In the genomic region with DNA sequence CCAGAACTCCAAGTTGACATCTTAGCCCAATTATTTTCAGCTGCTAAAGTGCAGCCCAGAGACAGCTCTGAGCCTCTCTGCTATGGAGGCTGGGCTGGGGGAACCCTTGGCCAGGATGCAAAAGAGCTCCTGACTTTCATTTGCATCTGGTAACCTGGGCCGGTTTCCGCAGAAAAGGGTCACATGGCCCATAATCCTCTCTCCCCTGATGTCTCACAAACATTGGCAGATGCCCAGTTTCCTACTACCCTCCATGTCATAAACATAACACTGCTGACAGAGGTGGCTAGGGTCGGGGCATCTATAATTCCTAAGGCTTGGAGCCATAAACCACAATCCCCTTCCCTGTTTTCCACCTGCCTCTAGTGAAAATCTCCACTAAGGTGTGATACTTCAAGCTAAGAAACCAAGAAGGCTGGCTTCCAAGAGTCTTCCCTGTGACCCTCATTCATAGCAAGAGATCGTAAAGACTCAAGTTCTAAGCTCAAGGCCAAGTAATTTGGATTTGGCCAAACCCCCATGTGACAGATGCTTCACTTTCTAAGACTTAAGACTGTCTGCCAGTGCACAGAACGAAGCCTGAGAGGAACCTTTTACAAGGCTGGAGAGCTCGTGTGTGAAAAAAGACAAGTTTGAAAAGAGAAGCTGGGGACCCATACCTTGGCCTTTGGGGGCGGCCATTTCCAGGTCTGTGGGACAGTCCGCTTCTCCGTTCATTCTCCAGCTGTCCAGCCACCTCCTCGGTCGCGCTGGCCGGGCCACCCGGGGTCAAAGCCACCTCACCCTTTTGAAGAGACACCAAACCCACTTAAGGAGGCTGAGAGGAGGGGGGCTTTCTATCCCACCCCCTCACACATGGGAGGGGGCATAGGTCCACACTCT, we compare ENCODE assay signal across 8 mouse cellular contexts. TPM values are rescaled to one million over a fixed set of nuclear protein-coding genes. Genes with fewer than 3 reads are reported as not detected.
DNase-seq lines count a peak whose midpoint lies in the region; ATAC-seq lines count a peak whose summit lies in the region.

No protein-coding gene starts in this region.

- H3K27ac ChIP-seq in lung, embryonic 16.5 days (ENCODE audit: low read length): peak overlapping the region; percentile 87
- H3K27ac ChIP-seq in forebrain, embryonic 10.5 days: peak overlapping the region; percentile 100
- H3K27ac ChIP-seq in limb, embryonic 15.5 days: peak overlapping the region; percentile 99
- peak overlapping the region; percentile 99 for H3K27ac ChIP-seq in stomach, embryonic 14.5 days (ENCODE audit: low read length)

- peak overlapping the region; percentile 95 for H3K4me3 ChIP-seq in lung, embryonic 16.5 days (ENCODE audit: low read length)
- peak overlapping the region; percentile 100 for H3K4me3 ChIP-seq in forebrain, embryonic 10.5 days
- H3K4me3 ChIP-seq in limb, embryonic 15.5 days: peak overlapping the region; percentile 99
- peak overlapping the region; percentile 97 for H3K4me3 ChIP-seq in stomach, embryonic 14.5 days (ENCODE audit: low read depth, low read length)

- H3K4me2 ChIP-seq in lung, embryonic 16.5 days (ENCODE audit: low read depth, low read length): peak overlapping the region; percentile 96
- H3K4me2 ChIP-seq in limb, embryonic 15.5 days: peak overlapping the region; percentile 73
- peak overlapping the region; percentile 94 for H3K4me2 ChIP-seq in stomach, embryonic 14.5 days (replicated peaks; ENCODE audit: low read depth, low read length)

- ATAC-seq in lung, embryonic 16.5 days (ENCODE audit: low read depth): peak; percentile 0; the same call in 1 of the 2 replicates
- no peak for ATAC-seq in limb, embryonic 15.5 days (ENCODE audit: insufficient number of reproducible peaks, low FRiP score, low TSS enrichment, low read depth)
- ATAC-seq in stomach, embryonic 14.5 days (ENCODE audit: insufficient number of reproducible peaks, insufficient read depth, low FRiP score, low read depth): no peak

- no peaks in the 10 kb centered on the region for H3K9me3 ChIP-seq in lung, embryonic 16.5 days (ENCODE audit: control insufficient read depth, low read length)
- H3K9me3 ChIP-seq in forebrain, embryonic 10.5 days: no peaks in the 10 kb centered on the region
- no peaks in the 10 kb centered on the region for H3K9me3 ChIP-seq in limb, embryonic 15.5 days
- no peaks in the 10 kb centered on the region for H3K9me3 ChIP-seq in stomach, embryonic 14.5 days (ENCODE audit: control insufficient read depth, low read depth, low read length)

- no peaks in the 10 kb centered on the region for H3K27me3 ChIP-seq in lung, embryonic 16.5 days (ENCODE audit: control insufficient read depth, insufficient read depth, low read depth, low read length)
- H3K27me3 ChIP-seq in forebrain, embryonic 10.5 days (ENCODE audit: poor library complexity, severe bottlenecking): no peaks in the 10 kb centered on the region
- no peaks in the 10 kb centered on the region for H3K27me3 ChIP-seq in limb, embryonic 15.5 days
- no peaks in the 10 kb centered on the region for H3K27me3 ChIP-seq in stomach, embryonic 14.5 days (ENCODE audit: control insufficient read depth, insufficient read depth, low read length)

- peak overlapping the region; percentile 100 for H3K9ac ChIP-seq in lung, embryonic 16.5 days (ENCODE audit: low read length)
- peak overlapping the region; percentile 29 for H3K9ac ChIP-seq in limb, embryonic 15.5 days
- H3K9ac ChIP-seq in stomach, embryonic 14.5 days (replicated peaks; ENCODE audit: low read depth, low read length): peak overlapping the region; percentile 99

- H3K4me1 ChIP-seq in lung, embryonic 16.5 days (replicated peaks; ENCODE audit: control insufficient read depth, insufficient read depth, low read length): peaks cover 17% of the 10 kb centered on the region
- H3K4me1 ChIP-seq in forebrain, embryonic 10.5 days: peaks cover 58% of the 10 kb centered on the region
- H3K4me1 ChIP-seq in limb, embryonic 15.5 days: peaks cover 29% of the 10 kb centered on the region
- peaks cover 13% of the 10 kb centered on the region; the same call in 1 of the 2 replicates for H3K4me1 ChIP-seq in stomach, embryonic 14.5 days (ENCODE audit: control insufficient read depth, insufficient read depth, low read length)

- DNase-seq in cerebellum, adult 11 months: peak; percentile 41
- DNase-seq in cerebellum, adult 8-10 months: no peak
- DNase-seq in lung, postnatal 25 days (ENCODE audit: low spot score): no peak
- no peak for DNase-seq in forebrain, embryonic 10.5 days (ENCODE audit: extremely low spot score, low spot score)
- no peak for DNase-seq in layer of hippocampus, adult 9-11 months

- 11% methylated on average over 14 of the region's 14 CpGs for WGBS in lung, embryonic 16.5 days
- 18% methylated on average over 14 of the region's 14 CpGs for WGBS in forebrain, embryonic 10.5 days
- WGBS in limb, embryonic 15.5 days: 10% methylated on average over 14 of the region's 14 CpGs
- WGBS in stomach, embryonic 14.5 days: 12% methylated on average over 14 of the region's 14 CpGs

- peaks cover 23% of the 10 kb centered on the region for H3K36me3 ChIP-seq in lung, embryonic 16.5 days (ENCODE audit: control insufficient read depth, insufficient read depth, low read length)
- H3K36me3 ChIP-seq in forebrain, embryonic 10.5 days (replicated peaks): peaks cover 48% of the 10 kb centered on the region
- peaks cover 43% of the 10 kb centered on the region for H3K36me3 ChIP-seq in limb, embryonic 15.5 days
- H3K36me3 ChIP-seq in stomach, embryonic 14.5 days (ENCODE audit: control insufficient read depth, insufficient read depth, low read length): peaks cover 27% of the 10 kb centered on the region

RNA-seq across cellular contexts. Expression of gene Ubtf, which starts 3.6 kb away (rescaled TPM):
- polyA plus RNA-seq in lung, embryonic 16.5 days (2015; fragmentation: Nextera tagmentation; extraction: Ambion mirVana): 69.6 and 73.0 TPM in 2 replicates
- polyA plus RNA-seq in forebrain, embryonic 10.5 days (2016; fragmentation: Nextera tagmentation; extraction: Ambion mirVana): 95.5 and 98.7 TPM in 2 replicates
- 76.0 and 85.7 TPM in 2 replicates for polyA plus RNA-seq in limb, embryonic 15.5 days (2015; fragmentation: Nextera tagmentation; extraction: Ambion mirVana)
- 77.3 and 87.2 TPM in 2 replicates for polyA plus RNA-seq in stomach, embryonic 14.5 days (2014; fragmentation: Nextera tagmentation; extraction: Ambion mirVana)

RNA-seq across cellular contexts. Expression of gene Atxn7l3, which starts 19.5 kb away (rescaled TPM):
- polyA plus RNA-seq in lung, embryonic 16.5 days (2015; fragmentation: Nextera tagmentation; extraction: Ambion mirVana): 11.1 and 11.6 TPM in 2 replicates
- 14.1 and 15.6 TPM in 2 replicates for polyA plus RNA-seq in forebrain, embryonic 10.5 days (2016; fragmentation: Nextera tagmentation; extraction: Ambion mirVana)
- 15.0 and 18.0 TPM in 2 replicates for polyA plus RNA-seq in limb, embryonic 15.5 days (2015; fragmentation: Nextera tagmentation; extraction: Ambion mirVana)
- 18.7 and 19.0 TPM in 2 replicates for polyA plus RNA-seq in stomach, embryonic 14.5 days (2014; fragmentation: Nextera tagmentation; extraction: Ambion mirVana)

RNA-seq across cellular contexts. Expression of gene Tmub2, which starts 31.2 kb away (rescaled TPM):
- 52.8 and 60.2 TPM in 2 replicates for polyA plus RNA-seq in lung, embryonic 16.5 days (2015; fragmentation: Nextera tagmentation; extraction: Ambion mirVana)
- 44.9 and 46.0 TPM in 2 replicates for polyA plus RNA-seq in forebrain, embryonic 10.5 days (2016; fragmentation: Nextera tagmentation; extraction: Ambion mirVana)
- polyA plus RNA-seq in limb, embryonic 15.5 days (2015; fragmentation: Nextera tagmentation; extraction: Ambion mirVana): 53.4 and 53.9 TPM in 2 replicates
- polyA plus RNA-seq in stomach, embryonic 14.5 days (2014; fragmentation: Nextera tagmentation; extraction: Ambion mirVana): 53.0 and 55.0 TPM in 2 replicates

RNA-seq across cellular contexts. Expression of gene Asb16, which starts 47.4 kb away (rescaled TPM):
- polyA plus RNA-seq in lung, embryonic 16.5 days (2015; fragmentation: Nextera tagmentation; extraction: Ambion mirVana): 0.05 and 0.08 TPM in 2 replicates
- polyA plus RNA-seq in forebrain, embryonic 10.5 days (2016; fragmentation: Nextera tagmentation; extraction: Ambion mirVana): 0.05 and 0.06 TPM in 2 replicates
- 0.20 and 0.24 TPM in 2 replicates for polyA plus RNA-seq in limb, embryonic 15.5 days (2015; fragmentation: Nextera tagmentation; extraction: Ambion mirVana)
- not detected in 2 replicates for polyA plus RNA-seq in stomach, embryonic 14.5 days (2014; fragmentation: Nextera tagmentation; extraction: Ambion mirVana)

RNA-seq across cellular contexts. Expression of gene Slc4a1, which starts 50.1 kb away (rescaled TPM):
- 8.9 and 18.2 TPM in 2 replicates for polyA plus RNA-seq in lung, embryonic 16.5 days (2015; fragmentation: Nextera tagmentation; extraction: Ambion mirVana)
- 37.4 and 52.1 TPM in 2 replicates for polyA plus RNA-seq in forebrain, embryonic 10.5 days (2016; fragmentation: Nextera tagmentation; extraction: Ambion mirVana)
- polyA plus RNA-seq in limb, embryonic 15.5 days (2015; fragmentation: Nextera tagmentation; extraction: Ambion mirVana): 5.9 and 10.4 TPM in 2 replicates
- 4.2 and 4.6 TPM in 2 replicates for polyA plus RNA-seq in stomach, embryonic 14.5 days (2014; fragmentation: Nextera tagmentation; extraction: Ambion mirVana)

Comparison
In these comparisons a context has a peak if more than half of its experiments do, and no peak if none do; other contexts are left out.
1. H3K9ac ChIP-seq: peak in every context shown above with its lines; median percentile 100 in lung, embryonic 16.5 days; 99 in stomach, embryonic 14.5 days; 29 in limb, embryonic 15.5 days.